8 mouse cellular contexts compared by ENCODE assay signal in genomic region chr2:120563235-120563990, GRCm38 (mm10). TPM values are rescaled to one million over a fixed set of nuclear protein-coding genes. Genes with fewer than 3 reads are reported as not detected.
DNase-seq lines count a peak whose midpoint lies in the region; ATAC-seq lines count a peak whose summit lies in the region.

Gene Zfp106 (minus strand): TSS chr2:120563843.

- H3K9me3 ChIP-seq in hindbrain, embryonic 15.5 days, result no peaks in the 10 kb centered on the region

- peak within 1 kb of the TSS; percentile 68 for H3K4me3 ChIP-seq in hindbrain, embryonic 15.5 days
- H3K4me3 ChIP-seq in macrophage (ENCODE audit: inconsistent target), result peak within 1 kb of the TSS; percentile 98

- H3K27ac ChIP-seq in hindbrain, embryonic 15.5 days (replicated peaks), result peak within 1 kb of the TSS; percentile 74
- peak within 1 kb of the TSS; percentile 81 for H3K27ac ChIP-seq in macrophage

- under 1% methylated on average over 50 of the region's 50 CpGs for WGBS in hindbrain, embryonic 15.5 days
- 0% methylated on average over 50 of the region's 50 CpGs for WGBS in macrophage (ENCODE audit: missing documents)

- no peaks in the 10 kb centered on the region for H3K27me3 ChIP-seq in hindbrain, embryonic 15.5 days

- peak within 1 kb of the TSS; percentile 69 for H3K4me2 ChIP-seq in hindbrain, embryonic 15.5 days

- peaks cover 61% of the 10 kb centered on the region for H3K79me2 ChIP-seq in macrophage (ENCODE audit: inconsistent target)

- DNase-seq in T-cell, adult 2 months (ENCODE audit: low spot score), result peak; percentile 89
- DNase-seq in cerebellum, postnatal 36 days, result peak; percentile 85 to 88
- peak; percentile 86 to 90 for DNase-seq in frontal cortex, postnatal 36 days (ENCODE audit: low spot score in 2 of 2)
- peak; percentile 86 to 90 for DNase-seq in left cerebral cortex, adult 18-20 months (ENCODE audit: low spot score in 2 of 2)
- peak; percentile 92 for DNase-seq in right cerebral cortex, adult 18-20 months
- peak; percentile 55 for DNase-seq in urinary bladder, postnatal 10 days (ENCODE audit: low spot score)

- H3K4me1 ChIP-seq in hindbrain, embryonic 15.5 days (replicated peaks), result peaks cover 24% of the 10 kb centered on the region

- peak; percentile 91 for ATAC-seq in hindbrain, embryonic 15.5 days (ENCODE audit: low FRiP score, low read depth)

- H3K9ac ChIP-seq in hindbrain, embryonic 15.5 days, result peak within 1 kb of the TSS; percentile 87

- no peaks in the 10 kb centered on the region for H3K36me3 ChIP-seq in hindbrain, embryonic 15.5 days
- no peaks in the 10 kb centered on the region for H3K36me3 ChIP-seq in macrophage (ENCODE audit: inconsistent target)

RNA-seq across cellular contexts. Expression of gene Zfp106, which starts in this region (rescaled TPM):
- 39.3 and 43.1 TPM in 2 replicates for polyA plus RNA-seq in hindbrain, embryonic 15.5 days (2015; fragmentation: Nextera tagmentation; extraction: Ambion mirVana)
- 100 to 1,000 TPM; 168 to 179 TPM for total RNA-seq in left cerebral cortex, adult 18-20 months (2021)
- total RNA-seq in macrophage (2018; cell fraction: chromatin; rRNA removed), result 100 to 1,000 TPM in 16 of 26 experiments, 10 to 100 TPM in 10; 36.1 to 221 (median 126) TPM
- total RNA-seq in macrophage (2018; cell fraction: cytosol; rRNA removed), result 10 to 100 TPM; 46.0 to 87.7 (median 67.0) TPM
- 100 to 1,000 TPM in 9 of 26 experiments, 10 to 100 TPM in 17; 40.3 to 134 (median 92.1) TPM for total RNA-seq in macrophage (2018; cell fraction: nucleus; rRNA removed)
- 45.2 to 55.7 TPM (median 52.7 TPM) in 3 replicates for polyA plus RNA-seq in macrophage (2018)

Comparison
In these comparisons a context has a peak if more than half of its experiments do, and no peak if none do; other contexts are left out.
1. Peak in every context shown above with its lines: DNase-seq, ATAC-seq, H3K4me3 ChIP-seq and H3K27ac ChIP-seq.